Mouse (Mus musculus) heart, postnatal 0 days (tissue): ENCODE results near the gene F8a.
"Not testable (repeated sequence)": the region's sequence is repeated elsewhere in the genome, so short reads cannot be mapped to it uniquely, and the experiment has no call there.

Experiments used
- CTCF ChIP-seq: IDR thresholded peaks from 2 replicates; pipeline ENCODE4 v1.5.1; 2016; ENCODE audit warnings: antibody characterized with exemption, control low read depth, low read depth
- EP300 ChIP-seq: IDR thresholded peaks from 2 replicates; pipeline ENCODE4 v1.6.1; 2016; ENCODE audit warnings: antibody characterized with exemption, low read depth

- TF ChIP-seq CTCF, EP300: not testable (repeated sequence)
Observed at GRCm38 (mm10) chrX:73265270-73265669, 37.2 kb downstream of the F8a start, which contains the start of gene Xlr3c.
